Mouse (Mus musculus) CH12.LX (cell line): ENCODE data around the gene Med29. TPM values are rescaled to one million over a fixed set of nuclear protein-coding genes. Genes with fewer than 3 reads are reported as not detected.

Source experiments
- DNase-seq: peaks from one replicate; pipeline ENCODE4 v3.0.0-alpha.2; 2013; ENCODE audit errors: extremely low read depth
- H3K27ac ChIP-seq: 2 replicates; pipeline ENCODE4 v1.5.1; 2012; ENCODE audit warnings: low read depth, mild to moderate bottlenecking, control low read depth, moderate library complexity; ENCODE audit not compliant: insufficient read depth
- H3K27me3 ChIP-seq: replicated peaks from 2 replicates; pipeline ENCODE3; 2012; ENCODE audit warnings: inconsistent platforms
- H3K36me3 ChIP-seq, 2 experiments: replicated peaks in 1 of 2; 2 replicates each; pipeline versions ENCODE3 to v1.6.1; 2012; ENCODE audit warnings: inconsistent platforms in 1 of 2, low read length in 1 of 2, mild to moderate bottlenecking in 1 of 2, mixed read lengths in 1 of 2, moderate library complexity in 1 of 2; ENCODE audit not compliant: control insufficient read depth in 1 of 2, insufficient read depth in 1 of 2
- H3K4me1 ChIP-seq, 2 experiments: 2 replicates each; pipeline ENCODE4 v1.6.1; 2012; ENCODE audit warnings: inconsistent platforms in 1 of 2, moderate library complexity in 1 of 2; ENCODE audit not compliant: insufficient read depth in 2 of 2, control insufficient read depth in 1 of 2
- H3K4me2 ChIP-seq: 2 replicates; pipeline ENCODE4 v1.6.1; 2012; ENCODE audit warnings: low read depth, mild to moderate bottlenecking, control low read depth; ENCODE audit not compliant: poor library complexity, insufficient read depth, severe bottlenecking
- H3K4me3 ChIP-seq, 3 experiments: fragments of 150-350 bp in 1 of 3; sonication (generic) in 1 of 3; replicated peaks in 1 of 3; 2 replicates each; pipeline versions ENCODE3 to v1.5.1; 2011 to 2012; ENCODE audit warnings: low read depth in 2 of 3, low read length in 2 of 3, mild to moderate bottlenecking in 2 of 3, moderate library complexity in 2 of 3, control low read depth in 1 of 3, improper control_type of control experiment in 1 of 3, inconsistent platforms in 1 of 3, mixed read lengths in 1 of 3; ENCODE audit not compliant: poor library complexity in 1 of 3
- H3K79me2 ChIP-seq: replicated peaks from 2 replicates; pipeline ENCODE4 v1.6.1; 2012; ENCODE audit warnings: mild to moderate bottlenecking, moderate library complexity; ENCODE audit not compliant: control insufficient read depth, poor library complexity, insufficient read depth, severe bottlenecking; ENCODE audit errors: extremely low read depth
- H3K9ac ChIP-seq: 2 replicates; pipeline ENCODE4 v1.6.1; 2012; ENCODE audit warnings: low read depth, mild to moderate bottlenecking, control low read depth, moderate library complexity; ENCODE audit not compliant: insufficient read depth
- H3K9me3 ChIP-seq: replicated peaks from 2 replicates; pipeline ENCODE3; 2012; ENCODE audit warnings: low read length, inconsistent platforms, mixed read lengths
- BHLHE40 ChIP-seq: IDR thresholded peaks from 2 replicates; pipeline ENCODE4 v1.6.1; 2011; ENCODE audit warnings: mild to moderate bottlenecking, low read depth, low read length, improper control_type of control experiment
- CHD1 ChIP-seq: IDR thresholded peaks from 2 replicates; pipeline ENCODE4 v1.6.1; 2012; ENCODE audit warnings: low read depth, low read length, improper control_type of control experiment, inconsistent platforms
- CHD2 ChIP-seq: IDR thresholded peaks from 2 replicates; pipeline ENCODE4 v1.6.1; 2011; ENCODE audit warnings: low read length, improper control_type of control experiment
- CTCF ChIP-seq, 2 experiments: IDR thresholded peaks in 1 of 2; conservative IDR thresholded peaks in 1 of 2; 2 replicates each; pipeline ENCODE4 v1.5.1; 2011 to 2012; ENCODE audit warnings: low read depth in 2 of 2, low read length in 2 of 2, improper control_type of control experiment in 1 of 2, inconsistent platforms in 1 of 2, mild to moderate bottlenecking in 1 of 2, moderate library complexity in 1 of 2
- E2F4 ChIP-seq: IDR thresholded peaks from 2 replicates; pipeline ENCODE4 v1.6.1; 2011; ENCODE audit warnings: low read depth, low read length, improper control_type of control experiment; ENCODE audit not compliant: insufficient replicate concordance
- ELF1 ChIP-seq: IDR thresholded peaks from 2 replicates; pipeline ENCODE4 v1.6.1; 2014; ENCODE audit warnings: low read depth, mild to moderate bottlenecking, inconsistent platforms, low read length, improper control_type of control experiment
- EP300 ChIP-seq: IDR thresholded peaks from 2 replicates; pipeline ENCODE4 v1.6.1; 2011; ENCODE audit warnings: low read length, improper control_type of control experiment
- ETS1 ChIP-seq: conservative IDR thresholded peaks from 2 replicates; pipeline ENCODE4 v1.6.1; 2012; ENCODE audit warnings: low read depth, mild to moderate bottlenecking, inconsistent platforms, low read length, improper control_type of control experiment, moderate library complexity
- GABPA ChIP-seq: IDR thresholded peaks from 2 replicates; pipeline ENCODE4 v1.6.1; 2012; ENCODE audit warnings: low read depth, low read length, improper control_type of control experiment, inconsistent platforms; ENCODE audit not compliant: insufficient replicate concordance
- HCFC1 ChIP-seq: IDR thresholded peaks from 2 replicates; pipeline ENCODE4 v1.6.1; 2012; ENCODE audit warnings: low read depth, mild to moderate bottlenecking, inconsistent platforms, low read length, improper control_type of control experiment
- IRF4 ChIP-seq: IDR thresholded peaks from 2 replicates; pipeline ENCODE4 v1.6.1; 2014; ENCODE audit warnings: low read depth, mild to moderate bottlenecking, inconsistent platforms, low read length, improper control_type of control experiment
- JUN ChIP-seq: IDR thresholded peaks from 2 replicates; pipeline ENCODE4 v1.6.1; 2011; ENCODE audit warnings: low read depth, mild to moderate bottlenecking, low read length, improper control_type of control experiment, moderate library complexity; ENCODE audit not compliant: insufficient read depth
- JUND ChIP-seq: conservative IDR thresholded peaks from 2 replicates; pipeline ENCODE4 v1.6.1; 2011; ENCODE audit warnings: low read depth, low read length, improper control_type of control experiment
- KAT2A ChIP-seq: IDR thresholded peaks from 2 replicates; pipeline ENCODE4 v1.6.1; 2012; ENCODE audit warnings: low read length, improper control_type of control experiment, inconsistent platforms; ENCODE audit not compliant: insufficient replicate concordance
- MAFK ChIP-seq: IDR thresholded peaks from 2 replicates; pipeline ENCODE4 v1.6.1; 2011; ENCODE audit warnings: low read length, improper control_type of control experiment; ENCODE audit not compliant: insufficient replicate concordance
- MAZ ChIP-seq: IDR thresholded peaks from 2 replicates; pipeline ENCODE4 v1.6.1; 2012; ENCODE audit warnings: low read depth, mild to moderate bottlenecking, inconsistent platforms, low read length, improper control_type of control experiment, moderate library complexity
- MXI1 ChIP-seq: IDR thresholded peaks from 2 replicates; pipeline ENCODE4 v1.6.1; 2011; ENCODE audit warnings: mild to moderate bottlenecking, low read depth, low read length, improper control_type of control experiment
- NELFE ChIP-seq: IDR thresholded peaks from 2 replicates; pipeline ENCODE4 v1.6.1; 2011; ENCODE audit warnings: low read depth, low read length, improper control_type of control experiment
- PAX5 ChIP-seq: IDR thresholded peaks from 2 replicates; pipeline ENCODE4 v1.6.1; 2012; ENCODE audit warnings: low read length, inconsistent platforms, mixed read lengths
- POLR2A ChIP-seq: IDR thresholded peaks from 2 replicates; pipeline ENCODE4 v1.6.1; 2011; ENCODE audit warnings: low read depth, mild to moderate bottlenecking, improper control_type of control experiment, low read length
- RAD21 ChIP-seq: IDR thresholded peaks from 2 replicates; pipeline ENCODE4 v1.6.1; 2011; ENCODE audit warnings: low read depth, mild to moderate bottlenecking, low read length, improper control_type of control experiment, moderate library complexity
- RCOR1 ChIP-seq: conservative IDR thresholded peaks from 2 replicates; pipeline ENCODE4 v1.6.1; 2012; ENCODE audit warnings: low read depth, mild to moderate bottlenecking, inconsistent platforms, low read length, improper control_type of control experiment
- SIN3A ChIP-seq: IDR thresholded peaks from 2 replicates; pipeline ENCODE4 v1.6.1; 2012; ENCODE audit warnings: low read length, improper control_type of control experiment, inconsistent platforms
- SMC3 ChIP-seq: IDR thresholded peaks from 2 replicates; pipeline ENCODE4 v1.6.1; 2011; ENCODE audit warnings: low read depth, low read length, improper control_type of control experiment
- TBP ChIP-seq: conservative IDR thresholded peaks from 2 replicates; pipeline ENCODE4 v1.6.1; 2011; ENCODE audit warnings: low read depth, low read length, improper control_type of control experiment
- TCF12 ChIP-seq: IDR thresholded peaks from 2 replicates; pipeline ENCODE4 v1.6.1; 2014; ENCODE audit warnings: low read depth, mild to moderate bottlenecking, inconsistent platforms, low read length, improper control_type of control experiment
- UBTF ChIP-seq: IDR thresholded peaks from 2 replicates; pipeline ENCODE4 v1.6.1; 2012; ENCODE audit warnings: low read depth, mild to moderate bottlenecking, inconsistent platforms, low read length, improper control_type of control experiment, moderate library complexity
- ZKSCAN1 ChIP-seq: IDR thresholded peaks from 2 replicates; pipeline ENCODE4 v1.6.1; 2012; ENCODE audit warnings: low read depth, inconsistent platforms, low read length, improper control_type of control experiment, borderline replicate concordance
- ZMIZ1 ChIP-seq: IDR thresholded peaks from 2 replicates; pipeline ENCODE4 v1.6.1; 2012; ENCODE audit warnings: low read depth, mild to moderate bottlenecking, inconsistent platforms, low read length, improper control_type of control experiment
- ZNF384 ChIP-seq: IDR thresholded peaks from 2 replicates; pipeline ENCODE4 v1.6.1; 2012; ENCODE audit warnings: low read depth, low read length, improper control_type of control experiment, inconsistent platforms
- dilution Hi-C: fragments of 300-500 bp; cut with MboI; formaldehyde crosslinking; loops from 2 replicates; pipeline ENCODE4 v1.14.3; 2020; ENCODE audit warnings: low sequenced_read_pairs; ENCODE audit not compliant: extremely low pct_unique_long_range_greater_than_20kb, extremely low pct_ligation_motif_present
- in situ Hi-C: fragments of 300-500 bp; cut with MboI; formaldehyde crosslinking; loops from 3 replicates; pipeline ENCODE4 v1.14.3; 2019; ENCODE audit warnings: low sequenced_read_pairs, low pct_ligation_motif_present, low pct_unique_long_range_greater_than_20kb, mixed read lengths
- polyA plus RNA-seq: library from polyadenylated mRNA; unstranded; fragments of >175 nt; gene quantifications from 2 replicates; pipeline ENCODE4 v1.2.1, GENCODE M21; 2012; ENCODE audit warnings: low read depth; ENCODE audit not compliant: insufficient read length
- total RNA-seq, 2 experiments: library from RNA; depleted of rRNA; stranded (reverse); fragments of 300-350 nt in 1 of 2; fragments of >200 nt in 1 of 2; gene quantifications; 2 replicates each; pipeline ENCODE4 v1.2.3; 2012 to 2014

Gene Med29
- total and polyA plus RNA-seq, 3 experiments: 19.8 to 26.9 (median 23.5) TPM

- dilution Hi-C loops: no loop called here
- H3K4me3 ChIP-seq: no peak overlapping the region
- no peaks in the 10 kb centered on the region for H3K9me3 ChIP-seq
These were observed 51.1 kb downstream of the Med29 start for GRCm38 (mm10) chr7:28341381-28341780.

GRCm38 (mm10) chr7:28339213-28339917 lies 53.1 kb downstream of the Med29 start:
- peak; percentile 88 for DNase-seq
- Histone ChIP-seq H3K9ac (peak overlapping the region; percentile 81), H3K27ac (peak overlapping the region; percentile 85), H3K4me1 (peaks cover 9 to 23% of the 10 kb centered on the region in 2 experiments), H3K4me3 (peak overlapping the region; percentile 51 to 93 (median 81)), H3K4me2 (peak overlapping the region; percentile 54), H3K9me3 (no peaks in the 10 kb centered on the region), H3K36me3 (peaks cover 14 to 23% of the 10 kb centered on the region in 2 experiments), H3K27me3 (no peaks in the 10 kb centered on the region), H3K79me2 (peaks cover 38% of the 10 kb centered on the region)
- in situ Hi-C loops: no loop called here
- dilution Hi-C loops: no loop called here
- no peak for TF ChIP-seq E2F4
- TF ChIP-seq CTCF (conservative IDR thresholded peaks at IDR 0.05 in 1 of 2, IDR thresholded peaks at IDR 0.05 in 1 of 2; ENCODE audit: low read depth in 2 of 2, low read length in 2 of 2): peak in 1 of 2 experiments; percentile 71; a peak in 2 of 4 replicates
- TF ChIP-seq IRF4: 0 out of 2 replicates have a peak, but pooled peaks have one; percentile 33
- TF ChIP-seq RAD21: peak; percentile 14
- no peak for TF ChIP-seq ETS1
- 0 out of 2 replicates have a peak, but pooled peaks have one; percentile 10 for TF ChIP-seq HCFC1
- no peak for TF ChIP-seq NELFE
- TF ChIP-seq PAX5: no peak
- 0 out of 2 replicates have a peak, but pooled peaks have one; percentile 26 for TF ChIP-seq BHLHE40
- TF ChIP-seq ZMIZ1: no peak
- no peak for TF ChIP-seq RCOR1
- no peak for TF ChIP-seq CHD1
- 0 out of 2 replicates have a peak, but pooled peaks have one; percentile 31 for TF ChIP-seq CHD2
- TF ChIP-seq MAZ: no peak
- no peak for TF ChIP-seq JUND
- TF ChIP-seq TBP: 0 out of 2 replicates have a peak, but pooled peaks have one; percentile 57
- no peak for TF ChIP-seq EP300
- TF ChIP-seq ZNF384: peak; percentile 46; the same call in 1 of the 2 replicates
- TF ChIP-seq ELF1: peak; percentile 37; the same call in 1 of the 2 replicates
- no peak for TF ChIP-seq MXI1
- TF ChIP-seq GABPA: no peak
- TF ChIP-seq SMC3: no peak; the same call in 1 of the 2 replicates
- no peak for TF ChIP-seq UBTF
- no peak for TF ChIP-seq JUN
- 0 out of 2 replicates have a peak, but pooled peaks have one; percentile 44 for TF ChIP-seq KAT2A

More at GRCm38 (mm10) chr7:28341381-28341780, 51.1 kb downstream of the Med29 start:
- no peak overlapping the region for H3K27ac ChIP-seq
- H3K4me2 ChIP-seq: no peak overlapping the region
- H3K79me2 ChIP-seq: peaks cover 18% of the 10 kb centered on the region
- no peak overlapping the region for H3K9ac ChIP-seq
- no peak for TF ChIP-seq MAFK
- no peak for TF ChIP-seq IRF4
- TF ChIP-seq POLR2A: no peak
- TF ChIP-seq SIN3A: no peak
- no peak for TF ChIP-seq SMC3
- no peak for TF ChIP-seq ZKSCAN1
- no peak for TF ChIP-seq BHLHE40
- TF ChIP-seq CHD2: no peak
- TF ChIP-seq ELF1: no peak
- TF ChIP-seq TCF12: no peak
- TF ChIP-seq ZMIZ1: no peak
- no peak for TF ChIP-seq JUN
- TF ChIP-seq CTCF (conservative IDR thresholded peaks at IDR 0.05 in 1 of 2, IDR thresholded peaks at IDR 0.05 in 1 of 2; ENCODE audit: low read depth in 2 of 2, low read length in 2 of 2): no peak
- TF ChIP-seq MXI1: no peak
- DNase-seq: no peak
- H3K36me3 ChIP-seq: peaks cover 0 to 5% of the 10 kb centered on the region in 2 experiments
- no peaks in the 10 kb centered on the region for H3K27me3 ChIP-seq
- H3K4me1 ChIP-seq: peaks cover 0 to 7% of the 10 kb centered on the region in 2 experiments; a peak in 2 of 4 replicates
- in situ Hi-C loops: no loop called here
